Mouse (Mus musculus) thymus, postnatal 4 days (tissue): ENCODE results near the gene Slc35f4.

ENCODE experiments used
- DNase-seq: peaks from one replicate; pipeline ENCODE4 v3.0.0; 2021

The Slc35f4 gene

DNA sequence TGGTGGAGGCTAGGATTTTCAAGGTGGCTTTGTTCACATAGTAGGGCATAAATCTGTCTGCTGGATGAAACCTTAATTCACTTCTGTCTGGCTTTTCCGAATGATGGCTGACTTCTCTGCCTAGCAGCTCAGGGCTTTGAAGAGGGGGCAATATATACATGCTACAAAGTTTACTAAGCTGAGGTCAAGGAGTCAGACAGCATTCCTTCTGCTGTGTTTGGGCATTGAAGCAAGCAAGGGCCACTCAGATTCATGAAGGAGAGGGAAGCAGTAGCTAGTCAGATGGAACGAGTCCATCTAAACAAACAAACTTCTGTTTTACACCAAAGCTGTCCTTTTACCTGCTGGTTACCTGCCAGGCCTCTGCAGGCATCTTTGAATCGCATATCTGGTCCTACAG lies 248.2 kb downstream of the Slc35f4 start:
- DNase-seq, result no peak

DNA sequence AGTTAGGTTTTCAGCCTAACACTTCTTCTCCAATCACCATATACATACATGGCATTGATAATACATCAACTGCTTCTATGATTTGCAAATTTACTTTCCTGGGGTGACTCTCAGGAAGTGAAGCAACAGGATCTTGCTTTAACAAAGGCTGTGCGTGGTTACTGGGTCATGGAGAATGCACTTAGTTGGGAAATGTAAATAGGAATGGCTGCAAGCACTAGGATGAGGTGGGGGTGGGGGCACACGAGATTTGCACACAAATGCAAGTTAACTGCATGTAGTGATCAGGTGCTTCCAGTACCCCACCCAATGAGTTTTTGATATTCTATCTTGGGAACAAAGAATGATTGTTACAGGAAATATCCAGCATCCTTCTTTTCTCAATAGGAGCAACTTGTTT lies 250.5 kb downstream of the Slc35f4 start:
- DNase-seq, result no peak

DNA sequence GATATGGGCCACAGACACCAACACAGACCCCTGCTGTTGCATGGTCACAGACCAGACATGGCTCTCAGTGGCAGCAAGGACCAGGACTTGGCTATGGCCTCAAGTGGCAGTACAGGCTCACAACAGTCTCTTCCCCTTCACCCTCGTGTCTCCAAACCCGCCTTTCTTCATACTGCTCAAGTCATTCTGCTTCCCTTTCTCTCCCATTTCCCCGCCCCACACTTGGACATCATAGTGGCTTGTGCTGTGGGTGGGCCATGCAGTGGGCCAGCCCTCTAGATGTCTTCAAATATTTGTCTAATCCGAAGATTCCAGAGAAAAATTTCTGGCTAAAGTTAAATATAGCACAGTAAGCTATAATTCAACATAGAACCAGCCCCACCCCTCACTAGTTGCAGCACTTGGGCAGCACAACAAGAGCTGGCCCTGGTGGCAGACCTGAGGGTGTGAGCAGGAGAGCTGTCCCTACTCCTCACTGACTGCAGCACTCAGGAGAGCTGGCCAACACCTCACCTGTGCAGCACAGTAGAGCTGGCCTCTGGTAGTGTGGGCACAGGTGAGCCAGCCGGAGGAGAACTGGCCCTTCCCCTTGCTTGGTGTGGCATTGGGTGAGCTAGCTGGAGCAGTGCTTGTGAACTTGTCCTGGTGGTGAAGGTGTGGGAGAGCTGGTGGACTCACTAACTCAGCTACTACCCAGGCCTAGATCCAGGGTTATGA lies 260.4 kb downstream of the Slc35f4 start:
- DNase-seq, result no peak
